Mouse (Mus musculus) embryonic facial prominence, embryonic 13.5 days (tissue): ENCODE data around the gene Rasgrp4. TPM values are rescaled to one million over a fixed set of nuclear protein-coding genes. Genes with fewer than 3 reads are reported as not detected.
"Not testable (repeated sequence)": the region's sequence is repeated elsewhere in the genome, so short reads cannot be mapped to it uniquely, and the experiment has no call there.

ENCODE experiments used
- ATAC-seq: fragments of 200-750 bp; cut with Nextera tagmentation; 2 replicates; pipeline ENCODE4 v1.8.0; 2017; ENCODE audit warnings: low read depth; ENCODE audit not compliant: insufficient number of reproducible peaks, insufficient read depth, low FRiP score, low TSS enrichment
- H3K27ac ChIP-seq: fragments of 300-500 bp; sonication (generic); 2 replicates; pipeline ENCODE4 v1.5.1; 2015; ENCODE audit warnings: moderate library complexity, mild to moderate bottlenecking, inconsistent platforms
- H3K27me3 ChIP-seq: fragments of 300-500 bp; sonication (generic); 2 replicates; pipeline ENCODE4 v1.6.1; 2015; ENCODE audit warnings: mild to moderate bottlenecking, inconsistent platforms
- H3K36me3 ChIP-seq: fragments of 300-500 bp; sonication (generic); 2 replicates; pipeline ENCODE4 v1.6.1; 2015; ENCODE audit warnings: mild to moderate bottlenecking, inconsistent platforms
- H3K4me1 ChIP-seq: fragments of 300-500 bp; sonication (generic); 2 replicates; pipeline ENCODE4 v1.6.1; 2015; ENCODE audit warnings: inconsistent platforms
- H3K4me2 ChIP-seq: fragments of 300-500 bp; sonication (generic); 2 replicates; pipeline ENCODE4 v1.6.1; 2015; ENCODE audit warnings: moderate library complexity, mild to moderate bottlenecking, inconsistent platforms
- H3K4me3 ChIP-seq: fragments of 300-500 bp; sonication (generic); 2 replicates; pipeline ENCODE4 v1.5.1; 2015; ENCODE audit warnings: mild to moderate bottlenecking, inconsistent platforms
- H3K9ac ChIP-seq: fragments of 300-500 bp; sonication (generic); 2 replicates; pipeline ENCODE4 v1.6.1; 2015; ENCODE audit warnings: mild to moderate bottlenecking, inconsistent platforms
- H3K9me3 ChIP-seq: fragments of 300-500 bp; sonication (generic); 2 replicates; pipeline ENCODE4 v1.6.1; 2016; ENCODE audit warnings: inconsistent platforms
- WGBS: fragments of 180-500 bp; shearing (Covaris S2); methylation state at CpG from one replicate; pipeline ENCODE4 v1.1.7; 2015; ENCODE audit warnings: mixed read lengths; 5-methylcytosine and 5-hydroxymethylcytosine counted together
- polyA plus RNA-seq: library from polyadenylated mRNA; unstranded; fragments of >200 nt; fragmentation: Nextera tagmentation; extraction: Ambion mirVana; gene quantifications from 2 replicates; pipeline ENCODE4 v1.2.1, GENCODE M21; 2015

Rasgrp4 gene
- polyA plus RNA-seq, 1 experiment from 2014 or later: 1.3 TPM

DNA sequence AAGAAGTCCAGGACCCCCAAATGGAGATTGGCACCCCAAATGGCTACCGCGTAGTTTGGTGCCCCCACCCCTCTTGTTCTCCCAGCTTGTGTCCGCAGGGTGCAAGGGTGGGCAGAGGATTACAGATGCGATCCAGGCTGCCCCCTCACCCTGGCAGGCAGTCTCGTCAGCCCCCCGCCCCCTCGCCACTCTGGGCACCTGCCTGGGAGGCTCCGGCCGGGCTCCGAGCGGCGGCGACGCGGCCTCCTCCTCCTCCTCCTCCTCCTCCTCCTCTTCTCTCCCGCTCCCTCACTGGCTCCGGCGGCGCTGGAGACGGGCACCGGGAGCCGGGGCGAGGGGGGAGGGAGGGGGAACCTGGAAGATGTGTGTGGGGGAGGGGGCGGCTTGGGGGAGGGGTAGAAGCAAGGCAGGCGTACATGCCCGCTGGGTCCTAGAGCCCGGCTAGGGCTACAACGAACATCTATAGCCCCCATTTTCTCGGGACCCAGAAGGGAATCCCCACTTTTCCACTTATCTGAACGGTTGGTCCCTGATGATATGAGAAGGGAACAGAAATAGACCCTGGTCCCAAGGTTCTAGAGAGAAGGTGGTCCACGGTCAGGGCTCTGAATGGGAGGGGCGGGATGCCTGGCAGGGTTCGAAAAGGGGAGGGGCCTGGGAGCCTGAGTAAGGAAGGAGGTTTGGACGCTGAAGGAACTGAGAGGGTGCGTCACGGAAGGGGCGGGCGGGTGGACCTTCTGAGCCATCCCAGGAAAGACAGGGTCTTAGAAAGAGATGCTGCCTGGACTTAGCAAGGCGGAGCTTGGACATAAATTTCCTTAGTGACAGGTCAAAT is 34.8 kb downstream of the Rasgrp4 start:
- Histone ChIP-seq H3K9me3 (no peaks in the 10 kb centered on the region), H3K27ac (peak overlapping the region; percentile 69), H3K4me3 (peak overlapping the region; percentile 68), H3K27me3 (peaks cover 46% of the 10 kb centered on the region), H3K9ac (peak overlapping the region; percentile 76), H3K4me2 (peak overlapping the region; percentile 88), H3K4me1 (peaks cover 41% of the 10 kb centered on the region), H3K36me3 (peaks cover 19% of the 10 kb centered on the region)
- peak; percentile 70 for ATAC-seq
- under 1% methylated on average over 25 of the region's 39 CpGs for WGBS

DNA sequence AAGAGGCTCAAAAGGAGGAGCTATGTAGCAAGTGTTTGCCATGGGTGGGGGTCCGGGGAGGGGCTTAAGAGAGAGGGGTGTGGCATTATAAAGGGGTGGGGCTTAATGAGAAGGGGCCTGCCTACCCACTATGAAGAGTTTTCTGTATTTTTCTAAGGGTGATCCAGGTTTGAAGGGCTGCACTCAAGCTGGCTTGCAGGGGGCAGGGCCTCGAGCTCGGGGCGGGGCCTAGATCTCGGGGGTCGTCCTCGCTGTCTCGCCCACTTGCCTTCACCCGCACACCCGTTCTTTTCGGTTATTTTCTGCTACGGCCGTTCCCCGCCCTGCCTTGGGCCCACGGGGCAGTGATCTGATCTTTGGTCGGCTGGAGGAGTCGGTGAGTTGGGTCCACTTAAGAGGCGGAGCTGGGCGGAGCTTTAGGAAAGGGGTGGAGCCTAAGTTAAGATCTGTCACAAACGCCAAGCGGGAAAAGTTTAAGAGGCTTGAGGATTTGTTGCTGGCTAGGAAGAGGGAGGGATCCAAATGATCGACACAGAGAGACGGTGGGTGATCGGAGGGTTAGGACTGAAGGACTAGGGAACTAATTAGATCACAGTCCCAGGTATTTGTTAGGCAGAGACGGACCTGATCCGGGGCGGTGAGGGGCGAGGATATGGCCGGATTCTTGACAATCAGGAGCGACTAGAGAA is 35.6 kb downstream of the Rasgrp4 start, which contains the start of the genes Ggn and Spred3:
Gene Ggn (plus strand): TSS at position 145 of the 689 bp plus-strand sequence.
Gene Spred3 (minus strand): TSS at position 346 of the 689 bp plus-strand sequence.
- Histone ChIP-seq H3K4me3 (peak within 1 kb of the TSS; percentile 68), H3K9ac (peak within 1 kb of the TSS; percentile 76), H3K27ac (peak within 1 kb of the TSS; percentile 69), H3K27me3 (peaks cover 53% of the 10 kb centered on the region), H3K9me3 (no peaks in the 10 kb centered on the region), H3K4me2 (peak within 1 kb of the TSS; percentile 88), H3K36me3 (peaks cover 27% of the 10 kb centered on the region), H3K4me1 (peaks cover 41% of the 10 kb centered on the region)
- ATAC-seq: peak; percentile 39
- WGBS: under 1% methylated on average over 30 of the region's 30 CpGs

DNA sequence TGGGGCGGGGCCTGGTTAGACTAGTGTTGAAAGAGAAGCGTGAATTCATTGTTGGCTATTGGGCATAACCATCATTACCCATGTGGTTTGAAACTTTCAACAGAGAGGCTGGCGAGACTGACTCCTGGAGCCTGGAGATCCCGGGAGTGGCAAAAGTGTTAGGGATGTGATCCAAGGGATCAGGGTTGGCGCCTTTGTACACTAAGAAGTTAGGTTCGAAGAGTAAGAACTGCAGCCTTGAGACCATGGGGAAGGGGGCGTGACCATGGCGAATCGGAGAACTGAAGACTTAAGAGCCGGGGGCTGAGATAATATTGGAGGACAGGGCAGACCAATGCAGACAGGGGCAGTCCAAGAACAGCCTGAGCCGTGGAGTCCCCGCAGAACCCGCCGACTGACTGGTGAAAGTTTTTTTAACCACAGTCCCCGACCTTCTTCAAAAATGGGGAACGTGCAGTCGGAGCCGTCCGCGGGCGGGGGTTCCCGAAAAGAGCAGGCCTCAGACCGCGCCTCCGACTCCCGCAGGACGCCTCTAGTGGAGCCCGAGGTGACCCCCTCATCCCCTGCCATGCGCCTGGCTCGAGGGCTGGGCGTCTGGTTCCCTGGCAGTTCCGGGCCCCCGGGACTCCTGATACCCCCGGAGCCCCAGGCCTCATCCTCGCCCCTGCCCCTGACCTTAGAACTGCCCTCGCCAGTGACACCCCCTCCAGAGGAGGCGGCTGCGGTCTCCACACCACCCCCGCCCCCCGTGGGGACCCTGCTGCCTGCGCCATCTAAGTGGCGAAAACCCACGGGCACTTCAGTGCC is 36.3 kb downstream of the Rasgrp4 start:
- Histone ChIP-seq H3K27me3 (peaks cover 53% of the 10 kb centered on the region), H3K36me3 (peaks cover 34% of the 10 kb centered on the region), H3K4me3 (peak overlapping the region; percentile 68), H3K9me3 (no peaks in the 10 kb centered on the region), H3K4me2 (peak overlapping the region; percentile 88), H3K27ac (0 out of 2 replicates have a peak overlapping the region, but pooled peaks have one; percentile 69), H3K9ac (peak overlapping the region; percentile 76), H3K4me1 (peaks cover 41% of the 10 kb centered on the region)
- whole genome bisulfite sequencing: 1% methylated on average over 43 of the region's 43 CpGs
- ATAC-seq: no peak

DNA sequence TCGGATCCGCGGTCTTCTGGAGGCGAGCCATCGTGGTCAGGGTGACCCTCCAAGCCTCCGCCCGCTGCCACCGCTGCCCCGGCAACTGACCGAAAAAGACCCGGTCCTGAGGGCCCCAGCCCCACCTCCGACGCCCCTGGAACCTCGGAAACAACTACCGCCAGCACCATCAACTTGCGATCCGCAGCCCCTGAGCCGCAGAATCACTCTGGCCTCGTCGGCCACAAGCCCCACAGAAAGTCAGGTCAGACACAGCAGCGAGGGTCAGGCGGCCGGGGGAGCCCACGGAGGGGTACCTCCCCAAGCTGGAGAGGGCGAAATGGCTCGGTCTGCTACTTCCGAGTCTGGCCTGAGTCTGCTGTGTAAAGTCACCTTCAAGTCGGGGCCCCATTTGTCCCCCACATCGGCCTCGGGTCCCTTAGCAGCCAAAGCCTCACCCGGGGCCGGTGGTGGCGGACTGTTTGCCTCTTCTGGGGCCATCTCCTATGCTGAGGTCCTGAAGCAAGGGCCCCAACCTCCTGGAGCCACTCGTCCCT is 37.0 kb downstream of the Rasgrp4 start:
- Histone ChIP-seq H3K27me3 (peaks cover 53% of the 10 kb centered on the region), H3K9me3 (no peaks in the 10 kb centered on the region), H3K4me1 (peaks cover 41% of the 10 kb centered on the region), H3K4me3 (peak overlapping the region; percentile 68), H3K4me2 (peak overlapping the region; percentile 88), H3K36me3 (peaks cover 41% of the 10 kb centered on the region), H3K9ac (peak overlapping the region; percentile 76), H3K27ac (no peak overlapping the region)
- ATAC-seq: no peak
- 6% methylated on average over 34 of the region's 34 CpGs for WGBS

DNA sequence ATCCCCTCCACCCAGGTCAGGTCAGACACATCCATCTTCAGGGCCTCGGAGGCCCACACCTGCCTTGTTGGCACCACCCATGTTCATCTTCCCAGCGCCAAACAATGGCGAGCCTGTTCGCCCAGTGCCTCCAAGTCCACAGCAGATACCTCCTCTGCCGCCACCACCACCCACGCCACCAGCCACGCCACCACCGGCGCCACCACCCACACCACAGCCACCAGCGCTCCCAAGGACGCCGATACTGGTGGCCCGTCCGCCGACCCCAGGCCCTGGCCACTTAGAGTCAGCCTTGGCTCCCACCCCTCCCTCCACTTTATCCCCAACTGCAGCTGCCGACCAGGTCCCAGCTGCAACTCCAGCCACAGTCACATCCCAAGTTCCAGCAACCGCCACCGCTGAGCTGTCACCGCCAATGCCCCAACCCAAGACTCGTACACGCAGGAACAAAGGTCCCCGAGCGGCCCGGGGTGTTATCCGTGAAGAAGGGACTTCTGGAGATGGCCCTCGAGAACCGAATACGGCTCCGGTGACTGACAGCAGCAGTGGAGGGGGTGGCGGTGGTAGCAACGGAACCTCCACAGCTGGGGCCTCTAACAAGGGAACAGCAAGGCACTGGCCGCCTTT is 37.9 kb downstream of the Rasgrp4 start:
- no peaks in the 10 kb centered on the region for H3K9me3 ChIP-seq
- H3K27me3 ChIP-seq: peaks cover 53% of the 10 kb centered on the region
- no peak for ATAC-seq
- H3K4me3 ChIP-seq: peak overlapping the region; percentile 68; the same call in 1 of the 2 replicates
- peaks cover 41% of the 10 kb centered on the region for H3K4me1 ChIP-seq
- H3K36me3 ChIP-seq: peaks cover 46% of the 10 kb centered on the region
- no peak overlapping the region for H3K27ac ChIP-seq
- no peak overlapping the region for H3K9ac ChIP-seq
- peak overlapping the region; percentile 88; the same call in 1 of the 2 replicates for H3K4me2 ChIP-seq
- WGBS: 36% methylated on average over 32 of the region's 32 CpGs

DNA sequence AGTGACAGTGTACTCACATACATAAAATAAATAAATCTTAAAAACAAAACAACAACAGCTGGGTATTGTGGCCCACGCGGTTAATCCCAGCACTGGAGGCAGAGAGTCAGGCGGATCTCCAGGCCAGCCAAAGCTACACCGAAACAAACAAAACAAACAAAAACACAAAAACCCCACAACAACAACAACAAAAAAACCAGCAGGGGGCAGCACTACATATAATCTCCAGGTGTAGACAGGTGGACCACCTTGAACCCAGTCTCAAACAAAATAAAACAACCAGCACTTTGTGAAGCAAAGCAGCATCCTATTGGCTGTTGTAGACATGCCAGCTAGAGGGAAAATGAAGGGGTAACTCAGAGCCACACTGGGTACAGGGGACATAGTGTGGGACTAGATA is 43.5 kb downstream of the Rasgrp4 start:
- H3K4me1 ChIP-seq: peaks cover 16% of the 10 kb centered on the region
- 93% methylated on average over 4 of the region's 4 CpGs for WGBS
- H3K27me3 ChIP-seq: peaks cover 21% of the 10 kb centered on the region
- no peak overlapping the region for H3K9ac ChIP-seq
- no peak overlapping the region for H3K4me3 ChIP-seq
- no peak overlapping the region for H3K4me2 ChIP-seq
- no peaks in the 10 kb centered on the region for H3K9me3 ChIP-seq
- H3K27ac ChIP-seq: no peak overlapping the region
- no peak for ATAC-seq
- H3K36me3 ChIP-seq: peaks cover 40% of the 10 kb centered on the region

DNA sequence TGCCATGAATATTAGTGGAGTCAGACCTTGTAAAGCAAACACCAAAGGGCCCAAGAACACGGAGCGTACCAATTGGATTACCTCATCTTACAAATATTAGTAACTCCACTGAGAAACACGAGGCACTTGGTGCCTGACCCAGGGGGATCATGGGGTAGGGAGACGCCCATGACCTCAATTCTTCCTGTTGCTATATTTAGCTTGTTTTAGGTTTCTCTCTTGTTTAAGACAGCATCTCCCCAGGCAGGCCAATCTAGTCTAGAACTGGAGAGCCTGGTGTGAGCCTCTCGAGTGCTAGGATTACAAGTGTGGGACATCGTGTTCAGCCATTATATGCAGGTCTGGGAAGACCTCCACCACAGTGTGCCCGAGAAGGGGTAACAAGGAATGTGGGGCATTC is 44.7 kb downstream of the Rasgrp4 start:
- H3K4me3 ChIP-seq: peak overlapping the region; percentile 60
- peaks cover 9% of the 10 kb centered on the region for H3K27me3 ChIP-seq
- H3K4me1 ChIP-seq: peaks cover 16% of the 10 kb centered on the region
- peak overlapping the region; percentile 81 for H3K9ac ChIP-seq
- no peak overlapping the region for H3K27ac ChIP-seq
- no peak for ATAC-seq
- no peaks in the 10 kb centered on the region for H3K9me3 ChIP-seq
- H3K36me3 ChIP-seq: peaks cover 28% of the 10 kb centered on the region
- peak overlapping the region; percentile 74 for H3K4me2 ChIP-seq
- 39% methylated on average over 7 of the region's 7 CpGs for WGBS

DNA sequence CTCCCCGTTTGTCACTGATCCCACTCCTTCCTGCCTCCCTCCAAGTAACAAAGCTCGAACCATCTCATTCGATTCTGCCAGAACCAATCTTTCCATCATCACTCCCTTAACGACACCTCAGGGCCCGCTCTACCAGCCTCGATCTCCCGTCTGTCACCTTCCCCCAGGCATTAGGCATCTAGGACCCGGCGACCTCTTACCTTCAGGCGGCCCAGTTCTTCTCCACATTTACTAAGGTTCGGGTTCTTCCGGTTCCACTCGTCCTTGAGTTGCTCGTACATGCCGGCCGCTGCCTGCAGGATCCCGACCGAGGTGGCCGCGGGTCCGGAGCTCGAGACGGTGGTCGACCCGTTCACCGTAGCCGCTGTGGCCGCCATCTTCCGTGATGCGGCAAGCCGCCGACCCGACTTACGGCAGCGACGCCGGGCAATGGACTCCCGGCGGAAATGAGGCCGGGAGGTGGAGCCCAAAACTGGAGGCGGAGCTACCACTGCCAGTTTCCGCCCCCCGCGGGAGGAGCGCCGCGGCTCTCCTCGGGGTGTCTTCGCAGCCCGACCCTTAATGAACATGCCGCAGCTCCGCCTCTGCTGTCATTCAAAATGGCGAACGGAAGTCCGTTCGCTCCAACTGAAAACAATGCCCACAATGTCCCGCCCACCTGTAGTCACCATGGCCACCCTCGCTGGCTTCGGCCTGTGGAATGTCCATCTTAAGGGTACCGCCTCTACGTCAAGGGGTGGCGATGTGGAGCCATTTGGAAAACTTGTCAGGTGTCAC is 45.6 kb downstream of the Rasgrp4 start, which contains the start of gene Psmd8:
Gene Psmd8 (minus strand): TSS at position 625 of the 777 bp plus-strand sequence.
- Histone ChIP-seq H3K27me3 (no peaks in the 10 kb centered on the region), H3K9ac (peak within 1 kb of the TSS; percentile 81), H3K9me3 (no peaks in the 10 kb centered on the region), H3K4me2 (peak within 1 kb of the TSS; percentile 74), H3K4me1 (peaks cover 16% of the 10 kb centered on the region), H3K27ac (peak within 1 kb of the TSS; percentile 58; the same call in 1 of the 2 replicates), H3K4me3 (peak within 1 kb of the TSS; percentile 60), H3K36me3 (peaks cover 18% of the 10 kb centered on the region)
- under 1% methylated on average over 62 of the region's 62 CpGs for WGBS
- ATAC-seq: peak; percentile 88

DNA sequence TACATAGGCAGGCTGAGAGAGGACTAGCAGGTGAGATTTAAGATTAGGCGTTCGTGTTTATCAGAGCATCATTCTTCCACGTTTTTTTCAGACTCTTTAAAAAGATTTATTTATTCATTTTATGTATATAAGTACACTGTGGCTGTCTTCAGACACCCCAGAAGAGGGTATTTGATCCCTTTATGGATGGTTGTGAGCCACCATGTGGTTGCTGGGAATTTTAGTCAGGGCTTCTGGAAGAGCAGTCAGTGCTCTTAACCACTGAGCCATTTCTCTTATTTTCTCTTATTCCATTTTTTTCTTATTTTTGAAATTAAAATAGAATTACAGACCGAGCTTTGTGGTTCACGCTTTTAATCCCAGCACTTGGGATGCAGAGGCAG is 46.2 kb downstream of the Rasgrp4 start:
- H3K4me3 ChIP-seq: peak overlapping the region; percentile 60
- H3K36me3 ChIP-seq: peaks cover 12% of the 10 kb centered on the region
- no peaks in the 10 kb centered on the region for H3K27me3 ChIP-seq
- H3K4me1 ChIP-seq: peaks cover 16% of the 10 kb centered on the region
- no peak overlapping the region for H3K9ac ChIP-seq
- ATAC-seq: no peak
- H3K4me2 ChIP-seq: peak overlapping the region; percentile 74
- WGBS: 41% methylated on average over 5 of the region's 5 CpGs
- peak overlapping the region; percentile 58; the same call in 1 of the 2 replicates for H3K27ac ChIP-seq
- no peaks in the 10 kb centered on the region for H3K9me3 ChIP-seq

DNA sequence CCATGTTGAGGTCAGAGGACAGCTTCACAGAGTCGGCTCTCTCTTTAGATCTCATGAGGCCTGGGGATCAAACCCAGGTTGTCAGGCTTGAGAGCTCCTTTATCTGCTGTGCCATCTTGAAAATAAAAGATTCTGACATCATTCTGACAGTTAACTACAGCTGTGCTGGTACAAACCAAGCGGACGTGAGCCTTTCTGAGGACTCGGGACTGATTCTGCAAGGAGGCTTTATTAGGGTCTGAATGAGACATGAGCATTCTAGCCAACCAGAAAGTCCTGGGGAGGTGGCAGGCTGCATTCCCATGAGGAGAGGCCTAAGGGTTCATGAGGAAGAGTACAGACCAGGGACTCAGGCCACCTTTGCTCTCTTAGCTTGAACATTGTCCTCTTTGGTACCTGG is 46.7 kb downstream of the Rasgrp4 start:
- not testable (repeated sequence) for H3K36me3 ChIP-seq, H3K9ac ChIP-seq, ATAC-seq, H3K9me3 ChIP-seq, H3K4me3 ChIP-seq, H3K27ac ChIP-seq, H3K27me3 ChIP-seq
- Histone ChIP-seq H3K4me1 (peaks cover 16% of the 10 kb centered on the region), H3K4me2 (peak overlapping the region; percentile 74; the same call in 1 of the 2 replicates)
- WGBS: 95% methylated on average over 4 of the region's 4 CpGs
